Mouse (Mus musculus) C2C12 (cell line): ENCODE measurements at regions not wholly inside any gene's neighbourhood (a gene's known extent, or its start where the extent isn't known, plus 50 kb on each side); places are given as distances from the start of the nearest gene placed in this dataset.

Source experiments
- CEBPB ChIP-seq: IDR thresholded peaks from one replicate; pipeline ENCODE4 v1.6.1; 2011; ENCODE audit warnings: low read depth, mild to moderate bottlenecking, control low read depth, moderate library complexity
- CTCF ChIP-seq: IDR thresholded peaks from one replicate; pipeline ENCODE4 v1.5.1; 2011; ENCODE audit not compliant: control insufficient read depth, insufficient read depth, insufficient read length

- TF ChIP-seq CEBPB (no peak), CTCF (no peak)
Observed at GRCm38 (mm10) chr9:112864921-112865320, 629.2 kb upstream of the Arpp21 start.
